Mouse (Mus musculus) forebrain, postnatal 0 days (tissue): Measurements from ENCODE around the gene Adamts17. TPM values are rescaled to one million over a fixed set of nuclear protein-coding genes. Genes with fewer than 3 reads are reported as not detected.
A peak's percentile ranks its signal among the peaks of the same experiment; 100 is the strongest.

Experiments used
- ATAC-seq: fragments of 200-750 bp; cut with Nextera tagmentation; 2 replicates; pipeline ENCODE4 v1.8.0; 2017; ENCODE audit warnings: mild to moderate bottlenecking, moderate library complexity
- DNase-seq: peaks from one replicate; pipeline ENCODE4 v3.0.0-alpha.2; 2015
- H3K27ac ChIP-seq: fragments of 300-500 bp; sonication (generic); 2 replicates; pipeline ENCODE4 v1.5.1; 2014; ENCODE audit warnings: low read depth, mild to moderate bottlenecking, antibody characterized with exemption, low read length, moderate library complexity, mixed read lengths
- H3K27me3 ChIP-seq: fragments of 300-500 bp; sonication (generic); 2 replicates; pipeline ENCODE4 v1.6.1; 2014; ENCODE audit warnings: mild to moderate bottlenecking, low read length, mixed read lengths; ENCODE audit not compliant: insufficient read depth
- H3K36me3 ChIP-seq: fragments of 300-500 bp; sonication (generic); 2 replicates; pipeline ENCODE4 v1.6.1; 2014; ENCODE audit warnings: mild to moderate bottlenecking, moderate library complexity; ENCODE audit not compliant: insufficient read depth
- H3K4me1 ChIP-seq: fragments of 300-500 bp; sonication (generic); 2 replicates; pipeline ENCODE4 v1.6.1; 2014; ENCODE audit warnings: antibody characterized with exemption; ENCODE audit not compliant: insufficient read depth
- H3K4me2 ChIP-seq: fragments of 300-500 bp; sonication (generic); 2 replicates; pipeline ENCODE4 v1.6.1; 2014; ENCODE audit warnings: low read depth, mild to moderate bottlenecking, moderate library complexity
- H3K4me3 ChIP-seq: fragments of 300-500 bp; sonication (generic); 2 replicates; pipeline ENCODE4 v1.5.1; 2014; ENCODE audit warnings: low read depth, low read length, mixed read lengths
- H3K9ac ChIP-seq: fragments of 300-500 bp; sonication (generic); 2 replicates; pipeline ENCODE4 v1.6.1; 2014; ENCODE audit warnings: mild to moderate bottlenecking
- H3K9me3 ChIP-seq: fragments of 300-500 bp; sonication (generic); 2 replicates; pipeline ENCODE4 v1.6.1; 2016; ENCODE audit warnings: low read length
- CTCF ChIP-seq: sonication (generic); IDR thresholded peaks from 2 replicates; pipeline ENCODE4 v1.5.1; 2016; ENCODE audit warnings: antibody characterized with exemption, control low read depth, low read depth
- WGBS: fragments of 180-500 bp; shearing (Covaris S2); extraction: QIAGEN DNeasy Blood & Tissue Kit; methylation state at CpG from one replicate; pipeline ENCODE4 v1.1.7; 2014; 5-methylcytosine and 5-hydroxymethylcytosine counted together
- polyA plus RNA-seq: library from polyadenylated mRNA; unstranded; fragments of >200 nt; fragmentation: Nextera tagmentation; extraction: Ambion mirVana; gene quantifications from 2 replicates; pipeline ENCODE4 v1.2.1, GENCODE M21; 2015
- total RNA-seq: library from RNA; depleted of rRNA; stranded (reverse); fragments of >200 nt; gene quantifications from 2 replicates; pipeline ENCODE4 v1.2.3, GENCODE M21; 2014

The Adamts17 gene
- total and polyA plus RNA-seq, 2 experiments from 2014 or later = 4.1 to 12.6 TPM

DNA sequence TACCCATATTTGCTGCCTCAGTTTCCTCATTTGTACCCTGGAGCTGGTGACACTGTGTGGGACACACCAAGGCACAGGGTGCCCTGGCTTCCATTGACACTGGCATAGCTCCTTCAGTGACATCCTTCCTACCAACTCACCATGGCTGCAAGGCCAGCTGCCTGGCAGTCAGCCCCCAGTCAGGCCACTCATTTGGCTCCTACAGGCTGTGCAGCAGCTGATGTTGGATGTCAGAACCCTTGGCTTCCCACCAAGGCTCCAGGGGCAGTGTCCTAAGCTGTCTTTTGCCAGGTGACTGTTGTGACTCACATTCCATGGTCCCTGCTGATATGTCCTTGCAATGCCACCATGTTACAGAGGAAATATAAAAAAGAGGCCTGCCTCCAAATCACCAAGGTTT is 37.8 kb upstream of the Adamts17 start:
- no peak overlapping the region for H3K9ac ChIP-seq
- peaks cover 12% of the 10 kb centered on the region; the same call in 1 of the 2 replicates for H3K4me1 ChIP-seq
- TF ChIP-seq CTCF = no peak
- no peak for DNase-seq
- H3K4me2 ChIP-seq = no peak overlapping the region
- no peak for ATAC-seq
- H3K27ac ChIP-seq = no peak overlapping the region
- H3K27me3 ChIP-seq = no peaks in the 10 kb centered on the region
- H3K36me3 ChIP-seq = no peaks in the 10 kb centered on the region
- H3K9me3 ChIP-seq = no peaks in the 10 kb centered on the region
- no peak overlapping the region for H3K4me3 ChIP-seq

DNA sequence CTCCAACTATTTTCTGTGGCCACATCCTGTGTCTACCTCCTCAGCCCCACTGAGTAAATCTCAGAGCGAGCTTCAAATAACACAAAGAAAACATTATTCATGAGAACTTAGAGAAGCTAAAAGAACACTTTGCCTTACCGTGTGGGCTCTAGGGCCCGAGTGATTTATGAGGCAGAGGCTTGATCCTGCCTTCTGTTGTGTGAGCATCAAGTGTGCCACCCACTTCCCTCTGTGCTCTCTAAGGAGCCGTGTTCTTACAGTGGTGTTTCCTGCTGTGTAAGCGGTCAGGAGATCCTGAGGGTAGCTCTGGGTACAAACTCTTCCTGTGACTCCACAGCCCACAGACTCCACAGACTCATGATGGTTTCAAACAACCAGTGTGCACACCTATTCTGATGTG is 35.7 kb upstream of the Adamts17 start:
- no peak overlapping the region for H3K4me3 ChIP-seq
- H3K4me2 ChIP-seq = no peak overlapping the region
- no peak for ATAC-seq
- TF ChIP-seq CTCF = no peak
- H3K9me3 ChIP-seq = no peaks in the 10 kb centered on the region
- no peak for DNase-seq
- 44% methylated on average over 5 of the region's 5 CpGs for WGBS
- no peaks in the 10 kb centered on the region for H3K36me3 ChIP-seq
- peaks cover 10% of the 10 kb centered on the region; the same call in 1 of the 2 replicates for H3K4me1 ChIP-seq
- no peak overlapping the region for H3K27ac ChIP-seq
- no peak overlapping the region for H3K9ac ChIP-seq
- H3K27me3 ChIP-seq = no peaks in the 10 kb centered on the region

DNA sequence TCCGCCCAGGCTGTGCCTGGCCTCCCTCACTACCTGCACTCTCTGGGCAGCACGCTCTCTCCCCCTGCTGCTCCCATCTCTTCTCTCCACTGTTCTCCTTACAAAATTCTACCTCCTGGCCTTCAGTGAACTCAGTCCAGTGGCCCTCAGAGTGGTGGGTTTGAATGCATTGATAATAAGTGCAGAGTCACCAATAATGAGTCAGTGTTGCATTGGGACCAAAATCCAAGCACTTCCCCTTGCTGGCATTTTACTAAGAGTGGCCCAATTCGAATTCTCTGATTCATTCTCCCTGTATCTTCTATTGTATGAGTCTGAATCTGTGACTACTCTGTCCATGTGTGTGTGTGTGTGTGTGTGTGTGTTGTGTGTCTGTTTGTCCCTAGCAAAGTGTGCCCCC is 32.7 kb upstream of the Adamts17 start:
- ATAC-seq = no peak

DNA sequence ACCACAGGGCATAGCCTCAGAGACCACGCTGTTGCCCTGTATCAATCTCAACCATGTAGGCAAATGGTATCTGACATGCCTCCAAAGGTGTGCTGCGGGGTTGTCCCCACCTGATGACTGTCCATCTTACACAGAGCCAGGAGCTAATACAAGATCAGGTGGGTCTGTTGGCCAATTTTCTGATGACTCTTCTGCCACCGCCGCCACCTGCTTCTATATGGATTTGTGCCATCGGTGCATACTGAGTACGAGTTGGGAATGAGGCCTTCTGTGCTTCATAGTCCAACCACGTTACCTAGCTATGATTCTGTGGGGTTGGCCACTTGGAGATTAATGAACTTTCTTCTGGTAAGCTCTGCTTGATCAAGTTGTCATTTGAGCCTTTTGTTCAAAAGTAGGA is 29.1 kb upstream of the Adamts17 start:
- DNase-seq (no peak), ATAC-seq (no peak)
- Histone ChIP-seq H3K9ac (no peak overlapping the region), H3K4me1 (no peaks in the 10 kb centered on the region), H3K27ac (no peak overlapping the region), H3K27me3 (no peaks in the 10 kb centered on the region), H3K36me3 (no peaks in the 10 kb centered on the region), H3K4me2 (no peak overlapping the region), H3K9me3 (no peaks in the 10 kb centered on the region), H3K4me3 (no peak overlapping the region)
- TF ChIP-seq CTCF = no peak
- WGBS = 94% methylated on average over 7 of the region's 7 CpGs

More for the DNA sequence above, 32.7 kb upstream of the Adamts17 start:
- peaks cover 7% of the 10 kb centered on the region; the same call in 1 of the 2 replicates for H3K4me1 ChIP-seq
- DNase-seq = no peak
- H3K4me2 ChIP-seq = no peak overlapping the region
- H3K27ac ChIP-seq = no peak overlapping the region
- H3K9ac ChIP-seq = no peak overlapping the region
- no peaks in the 10 kb centered on the region for H3K9me3 ChIP-seq
- H3K4me3 ChIP-seq = no peak overlapping the region
- WGBS = 72% methylated on average over 3 of the region's 3 CpGs
- H3K36me3 ChIP-seq = no peaks in the 10 kb centered on the region
- TF ChIP-seq CTCF = no peak
- H3K27me3 ChIP-seq = no peaks in the 10 kb centered on the region

DNA sequence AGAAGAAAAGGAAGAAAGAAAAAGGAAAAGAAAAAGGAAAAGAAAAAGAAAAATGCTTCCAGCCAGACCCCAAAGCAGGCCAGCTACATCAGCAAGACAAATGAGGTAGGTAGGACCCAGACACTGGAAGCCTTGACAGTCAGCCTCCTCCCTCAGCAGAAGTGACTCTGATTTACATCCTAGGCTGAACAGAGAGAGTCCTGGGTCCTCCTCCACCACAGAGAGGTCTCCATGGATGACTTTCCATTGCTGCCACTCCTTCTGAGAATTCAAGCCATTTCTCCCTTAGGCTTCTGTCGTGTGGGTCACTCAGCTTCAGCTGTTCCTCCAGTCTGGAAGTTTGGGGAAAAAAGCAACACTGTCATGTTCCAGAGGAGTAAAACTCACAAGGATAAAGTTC is 28.2 kb upstream of the Adamts17 start:
- TF ChIP-seq CTCF = no peak
- no peak overlapping the region for H3K27ac ChIP-seq
- no peak overlapping the region for H3K4me3 ChIP-seq
- 78% methylated on average over 1 of the region's 1 CpGs for WGBS
- no peaks in the 10 kb centered on the region for H3K36me3 ChIP-seq
- no peak overlapping the region for H3K4me2 ChIP-seq
- no peak overlapping the region for H3K9ac ChIP-seq
- no peaks in the 10 kb centered on the region for H3K4me1 ChIP-seq
- H3K27me3 ChIP-seq = no peaks in the 10 kb centered on the region
- DNase-seq (no peak), ATAC-seq (no peak)
- H3K9me3 ChIP-seq = no peaks in the 10 kb centered on the region

DNA sequence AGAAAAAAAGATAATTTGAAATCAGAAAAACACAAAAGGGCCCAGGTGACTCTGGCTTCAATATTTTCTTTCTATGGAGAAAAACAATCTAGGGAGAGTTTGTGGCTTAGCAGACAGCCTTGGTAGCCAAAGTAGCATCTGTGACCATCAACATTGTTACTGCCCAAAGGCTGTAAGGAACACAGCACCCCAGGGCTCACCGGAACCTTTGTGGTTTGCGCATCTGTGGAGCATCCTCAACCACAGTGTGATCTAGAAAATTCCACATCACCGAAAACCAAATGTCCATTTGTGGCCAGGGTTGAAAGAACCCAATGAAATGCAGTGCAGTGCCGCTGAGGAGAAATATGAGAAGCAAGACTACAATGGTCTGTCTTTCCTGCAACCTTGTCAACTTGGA is 27.2 kb upstream of the Adamts17 start:
- Histone ChIP-seq H3K9me3 (no peaks in the 10 kb centered on the region), H3K36me3 (no peaks in the 10 kb centered on the region), H3K4me3 (no peak overlapping the region), H3K9ac (no peak overlapping the region), H3K27me3 (no peaks in the 10 kb centered on the region), H3K27ac (no peak overlapping the region), H3K4me1 (no peaks in the 10 kb centered on the region), H3K4me2 (no peak overlapping the region)
- no peak for ATAC-seq
- TF ChIP-seq CTCF = no peak
- 89% methylated on average over 4 of the region's 4 CpGs for WGBS
- DNase-seq = no peak

DNA sequence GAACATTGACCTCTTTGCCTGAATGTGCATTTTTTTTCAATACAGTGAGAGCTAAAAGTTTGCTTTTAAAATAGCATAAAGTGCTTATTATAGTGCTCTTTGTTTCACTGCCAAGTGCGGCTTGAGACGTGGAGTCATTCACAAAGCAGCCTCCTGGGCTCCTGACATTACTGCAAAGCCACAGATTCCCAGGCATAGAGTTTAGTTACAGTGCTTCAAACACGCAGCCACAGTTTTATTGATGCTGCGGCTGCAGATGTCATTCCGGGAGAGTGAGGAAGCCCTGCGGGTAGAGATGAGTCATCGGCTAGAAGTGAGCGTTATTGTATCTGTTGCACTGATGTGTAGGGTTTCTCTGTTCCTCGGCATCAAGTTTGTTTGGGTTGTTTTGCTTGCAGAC is 26.8 kb upstream of the Adamts17 start:
- WGBS = 39% methylated on average over 9 of the region's 9 CpGs
- Histone ChIP-seq H3K4me2 (no peak overlapping the region), H3K4me3 (no peak overlapping the region), H3K9me3 (no peaks in the 10 kb centered on the region), H3K9ac (no peak overlapping the region), H3K27ac (no peak overlapping the region), H3K27me3 (no peaks in the 10 kb centered on the region), H3K4me1 (no peaks in the 10 kb centered on the region), H3K36me3 (no peaks in the 10 kb centered on the region)
- DNase-seq (no peak), ATAC-seq (peak; percentile 36; the same call in 1 of the 2 replicates)
- no peak for TF ChIP-seq CTCF

DNA sequence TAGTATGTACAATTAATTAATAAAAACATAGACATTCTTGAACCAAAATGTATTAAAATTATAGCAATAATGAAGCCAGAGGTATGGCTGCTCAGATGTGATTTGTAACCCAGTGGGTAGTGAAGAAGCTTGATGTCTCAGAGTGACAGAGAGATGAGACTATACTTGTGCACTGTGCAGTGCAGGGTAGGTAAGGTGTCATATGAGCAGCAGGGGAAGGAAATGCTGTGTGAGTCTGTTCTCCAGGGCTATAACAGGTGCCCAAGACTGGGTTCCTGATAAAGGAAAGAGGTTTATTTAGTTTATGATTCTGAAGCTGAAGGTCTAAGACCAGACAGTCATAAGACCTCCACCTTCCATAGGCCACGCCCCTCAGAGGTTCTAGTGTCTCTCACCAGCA is 26.4 kb upstream of the Adamts17 start:
- no peak for ATAC-seq
- DNase-seq = no peak
- Histone ChIP-seq H3K27ac (no peak overlapping the region), H3K9me3 (no peaks in the 10 kb centered on the region), H3K4me2 (no peak overlapping the region), H3K27me3 (no peaks in the 10 kb centered on the region), H3K36me3 (no peaks in the 10 kb centered on the region), H3K4me3 (no peak overlapping the region), H3K4me1 (no peaks in the 10 kb centered on the region), H3K9ac (no peak overlapping the region)
- TF ChIP-seq CTCF = no peak
- WGBS = 79% methylated on average over 1 of the region's 1 CpGs
